Mouse (Mus musculus): ENCODE results near the gene Gm3542. TPM values are rescaled to one million over a fixed set of nuclear protein-coding genes. Genes with fewer than 3 reads are reported as not detected.

The Gm3542 gene
- not detected in 2 replicates for polyA plus RNA-seq (2015; fragmentation: Nextera tagmentation; extraction: Ambion mirVana)

DNA sequence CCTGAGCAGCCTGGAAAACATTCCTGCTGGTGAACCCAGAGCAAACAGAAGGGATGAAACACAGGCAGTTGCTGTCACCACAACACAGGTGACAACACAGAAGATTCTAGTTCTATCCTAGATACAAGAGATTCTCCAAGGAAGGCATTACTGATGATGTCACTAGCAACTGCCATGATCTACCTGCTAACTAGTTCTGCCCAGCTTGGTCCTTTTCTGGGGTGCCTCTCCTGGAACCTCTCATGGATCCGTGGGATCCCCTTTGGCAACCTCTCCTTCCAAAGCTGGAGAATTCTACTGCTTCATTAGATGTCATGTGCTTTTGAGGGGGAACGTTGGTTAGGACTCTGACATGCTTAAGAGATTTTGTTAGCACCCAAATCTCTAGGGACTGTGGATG lies at the start of gene Gm3542:
Gene Gm3542, minus strand, starts transcription at position 101 of the 400 bp plus-strand sequence.

Other genes with a start within 250 kb of the Gm3542 start
- not detected in 2 replicates for gene Gm8279, start 203.4 kb downstream of the Gm3542 start, polyA plus RNA-seq (2015; fragmentation: Nextera tagmentation; extraction: Ambion mirVana)
- not detected in 2 replicates for gene Gm3317, start 170.4 kb downstream of the Gm3542 start, polyA plus RNA-seq (2015; fragmentation: Nextera tagmentation; extraction: Ambion mirVana)
- gene Gm8271, start 149.1 kb downstream of the Gm3542 start, polyA plus RNA-seq (2015; fragmentation: Nextera tagmentation; extraction: Ambion mirVana): not detected in 2 replicates
- not detected in 2 replicates for gene Gm3526, start 74.3 kb downstream of the Gm3542 start, polyA plus RNA-seq (2015; fragmentation: Nextera tagmentation; extraction: Ambion mirVana)
- 0.27 TPM in 1 of 2 replicates, not detected in the other for gene Gm3500, start 54.1 kb upstream of the Gm3542 start, polyA plus RNA-seq (2015; fragmentation: Nextera tagmentation; extraction: Ambion mirVana)
- 0.49 and 0.60 TPM in 2 replicates for gene Gm3194, start 120.5 kb upstream of the Gm3542 start, polyA plus RNA-seq (2015; fragmentation: Nextera tagmentation; extraction: Ambion mirVana)
- gene Gm8246, start 142.9 kb upstream of the Gm3542 start, polyA plus RNA-seq (2015; fragmentation: Nextera tagmentation; extraction: Ambion mirVana): not detected in 2 replicates
- not detected in 2 replicates for gene Gm3187, start 149.3 kb upstream of the Gm3542 start, polyA plus RNA-seq (2015; fragmentation: Nextera tagmentation; extraction: Ambion mirVana)
- 0.48 and 0.92 TPM in 2 replicates for gene Gm3488, start 166.7 kb upstream of the Gm3542 start, polyA plus RNA-seq (2015; fragmentation: Nextera tagmentation; extraction: Ambion mirVana)
- not detected in 2 replicates for gene Gm3532, start 203.6 kb upstream of the Gm3542 start, polyA plus RNA-seq (2015; fragmentation: Nextera tagmentation; extraction: Ambion mirVana)